Mouse (Mus musculus) stomach, postnatal 0 days (tissue): ENCODE measurements around the gene Evi5l.

Source experiments
- CTCF ChIP-seq: IDR thresholded peaks from 2 replicates; pipeline ENCODE4 v1.5.1; 2016; ENCODE audit warnings: antibody characterized with exemption, low read depth, mild to moderate bottlenecking, moderate library complexity
- EP300 ChIP-seq: optimal IDR thresholded peaks from 2 replicates; pipeline ENCODE3; 2016; ENCODE audit warnings: antibody characterized with exemption

- TF ChIP-seq EP300, result no peak
- TF ChIP-seq CTCF, result peak; percentile 94
Measured at GRCm38 (mm10) chr8:4258233-4258632, 91.9 kb downstream of the Evi5l start.
